Mouse (Mus musculus): ENCODE measurements around the gene Pdcd11. TPM values are rescaled to one million over a fixed set of nuclear protein-coding genes. Genes with fewer than 3 reads are reported as not detected.
A peak's percentile ranks its signal among the peaks of the same experiment; 100 is the strongest.

The Pdcd11 gene
- total RNA-seq (2014; rRNA removed; ENCODE audit: low replicate concordance) (7.7 and 8.8 TPM in 2 replicates), polyA plus RNA-seq (2015; fragmentation: Nextera tagmentation; extraction: Ambion mirVana) (3.2 and 4.0 TPM in 2 replicates)

DNA sequence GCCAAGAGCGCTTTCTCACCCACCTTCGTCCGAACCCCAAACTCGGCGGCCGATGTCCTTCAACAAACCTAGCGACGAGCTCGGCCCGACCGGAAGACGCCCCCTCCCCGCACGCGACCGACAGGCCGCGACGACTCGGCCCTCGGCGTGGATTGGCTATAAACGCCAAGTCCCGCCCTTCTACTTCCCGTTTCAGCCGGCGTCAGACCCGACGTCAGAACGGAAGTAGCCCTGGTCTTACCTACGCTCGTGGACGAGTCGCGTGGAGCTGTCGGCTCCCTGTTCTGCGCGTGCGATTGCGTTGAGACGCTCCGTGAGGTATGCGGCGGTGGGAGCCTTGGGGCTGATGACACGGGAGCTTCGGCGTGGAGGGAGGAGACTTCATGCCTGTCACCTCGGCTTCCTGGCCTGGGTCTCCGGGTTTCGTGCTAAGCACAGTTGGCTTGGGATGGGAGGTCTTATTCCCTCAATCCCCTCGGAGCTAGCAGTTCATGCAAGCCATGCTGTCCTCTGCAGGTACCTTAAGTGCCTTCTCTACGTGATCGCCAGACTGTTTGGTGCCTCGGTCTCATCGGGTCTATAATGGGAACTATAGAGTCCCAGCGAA, at the start of gene Pdcd11, which contains the start of gene Usmg5:
Gene Pdcd11 (plus strand): TSS at position 219 of the 607 bp plus-strand sequence.
Gene Usmg5 (minus strand): TSS at position 98 of the 607 bp plus-strand sequence.
- DNase-seq (ENCODE audit: low spot score): peak; percentile 96
- Histone ChIP-seq H3K36me3 (replicated peaks; ENCODE audit: control insufficient read depth, insufficient read depth, low read length) (peaks cover 44% of the 10 kb centered on the region), H3K27ac (ENCODE audit: low read depth) (peak within 1 kb of the TSS; percentile 95), H3K4me2 (ENCODE audit: low read depth, low read length) (peak within 1 kb of the TSS; percentile 92), H3K9ac (replicated peaks; ENCODE audit: low read depth, low read length) (peak within 1 kb of the TSS; percentile 98), H3K27me3 (ENCODE audit: control insufficient read depth, insufficient read depth, low read length) (no peaks in the 10 kb centered on the region), H3K4me3 (ENCODE audit: low read depth, low read length) (peak within 1 kb of the TSS; percentile 96), H3K9me3 (replicated peaks; ENCODE audit: control insufficient read depth, low read length) (no peaks in the 10 kb centered on the region), H3K4me1 (ENCODE audit: control insufficient read depth, insufficient read depth) (peaks cover 25% of the 10 kb centered on the region)
- under 1% methylated on average over 54 of the region's 56 CpGs for WGBS
- TF ChIP-seq CTCF (IDR thresholded peaks at IDR 0.05; ENCODE audit: low read depth): no peak
- peak; percentile 100 for ATAC-seq (ENCODE audit: insufficient read depth, low read depth)

DNA sequence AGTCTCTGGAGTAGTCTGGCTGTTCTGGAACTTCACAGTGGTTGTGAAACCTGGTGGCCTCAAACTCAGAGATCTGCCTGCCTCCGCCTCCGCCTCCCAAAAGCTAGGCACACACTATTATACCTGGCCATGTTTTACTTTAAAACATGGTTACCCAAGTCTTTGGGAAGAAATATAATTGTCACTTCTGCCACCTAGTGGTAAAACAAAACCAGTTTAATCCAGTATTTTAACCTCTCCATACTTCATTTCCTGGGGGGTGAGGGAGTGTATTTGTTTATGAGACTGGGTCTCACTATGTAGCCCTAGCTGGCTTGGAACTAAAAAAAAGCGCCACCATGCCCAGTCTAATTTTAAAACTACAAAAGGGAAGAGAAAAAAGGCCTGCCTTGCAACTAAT, 47.0 kb upstream of the Pdcd11 start:
- Histone ChIP-seq H3K27ac (ENCODE audit: low read depth) (no peak overlapping the region), H3K9me3 (replicated peaks; ENCODE audit: control insufficient read depth, low read length) (no peaks in the 10 kb centered on the region), H3K36me3 (replicated peaks; ENCODE audit: control insufficient read depth, insufficient read depth, low read length) (peaks cover 30% of the 10 kb centered on the region), H3K9ac (replicated peaks; ENCODE audit: low read depth, low read length) (no peak overlapping the region), H3K4me2 (ENCODE audit: low read depth, low read length) (no peak overlapping the region), H3K4me3 (ENCODE audit: low read depth, low read length) (no peak overlapping the region), H3K4me1 (ENCODE audit: control insufficient read depth, insufficient read depth) (no peaks in the 10 kb centered on the region), H3K27me3 (ENCODE audit: control insufficient read depth, insufficient read depth, low read length) (no peaks in the 10 kb centered on the region)
- 85% methylated on average over 3 of the region's 3 CpGs for WGBS
- ATAC-seq (ENCODE audit: insufficient read depth, low read depth): no peak
- TF ChIP-seq CTCF (IDR thresholded peaks at IDR 0.05; ENCODE audit: low read depth) (peak; percentile 42), EP300 (IDR thresholded peaks at IDR 0.05; ENCODE audit: low read depth) (no peak)
- DNase-seq (ENCODE audit: low spot score): no peak

DNA sequence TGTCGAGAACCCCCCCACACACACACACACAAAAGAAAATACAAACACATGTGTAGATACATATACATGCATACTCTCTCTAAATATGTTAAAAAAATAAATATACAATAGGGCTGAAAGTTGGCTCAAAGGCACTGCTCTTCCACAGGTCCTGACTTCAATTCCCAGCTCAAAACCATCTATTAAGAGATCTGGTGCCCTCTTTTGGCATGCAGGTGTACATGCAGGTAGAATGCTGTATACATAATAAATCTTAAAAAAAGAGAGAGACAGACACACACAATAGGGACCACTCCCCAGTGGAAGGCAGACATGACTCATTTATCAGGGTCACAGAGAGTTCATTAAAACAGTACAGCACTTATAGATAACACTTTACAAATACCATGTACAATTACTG, 44.2 kb upstream of the Pdcd11 start:
- peaks cover 6% of the 10 kb centered on the region; the same call in 1 of the 2 replicates for H3K4me1 ChIP-seq (ENCODE audit: control insufficient read depth, insufficient read depth)
- no peaks in the 10 kb centered on the region for H3K27me3 ChIP-seq (ENCODE audit: control insufficient read depth, insufficient read depth, low read length)
- no peak overlapping the region for H3K4me3 ChIP-seq (ENCODE audit: low read depth, low read length)
- ATAC-seq (ENCODE audit: insufficient read depth, low read depth) (no peak), DNase-seq (ENCODE audit: low spot score) (no peak)
- no peaks in the 10 kb centered on the region for H3K9me3 ChIP-seq (replicated peaks; ENCODE audit: control insufficient read depth, low read length)
- H3K9ac ChIP-seq (replicated peaks; ENCODE audit: low read depth, low read length): no peak overlapping the region
- H3K4me2 ChIP-seq (ENCODE audit: low read depth, low read length): no peak overlapping the region
- H3K36me3 ChIP-seq (replicated peaks; ENCODE audit: control insufficient read depth, insufficient read depth, low read length): peaks cover 18% of the 10 kb centered on the region; the same call in 1 of the 2 replicates
- 92% methylated on average over 1 of the region's 1 CpGs for WGBS
- H3K27ac ChIP-seq (ENCODE audit: low read depth): no peak overlapping the region
- TF ChIP-seq EP300 (IDR thresholded peaks at IDR 0.05; ENCODE audit: low read depth) (no peak), CTCF (IDR thresholded peaks at IDR 0.05; ENCODE audit: low read depth) (peak; percentile 21)

DNA sequence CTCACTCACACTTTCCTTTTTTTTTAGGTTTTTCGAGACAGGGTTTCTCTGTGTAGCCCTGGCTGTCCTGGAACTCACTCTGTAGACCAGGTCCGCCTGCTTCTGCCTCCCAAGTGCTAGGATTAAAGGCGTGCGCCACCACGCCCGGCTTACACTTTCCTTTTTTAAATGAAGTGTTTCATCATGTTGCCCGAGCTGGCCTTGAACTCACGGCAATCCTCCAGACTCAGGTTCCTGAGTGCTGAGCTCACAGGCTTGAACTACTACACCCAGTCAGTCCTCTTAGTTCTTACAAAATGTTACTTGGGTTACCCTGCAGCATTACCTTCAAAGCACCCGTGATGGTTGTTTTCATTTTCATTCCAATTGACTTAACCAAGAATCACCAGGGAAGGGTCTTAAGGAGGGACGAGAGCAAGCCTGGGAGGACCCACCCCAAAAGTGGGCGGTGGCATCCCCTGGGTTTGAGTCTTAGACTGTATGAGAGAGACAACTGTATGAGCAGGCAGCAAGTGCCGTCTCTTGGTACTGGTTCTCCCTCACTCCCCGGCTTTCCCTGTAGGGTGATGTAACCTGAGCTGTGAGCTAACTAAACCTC, 43.2 kb upstream of the Pdcd11 start:
- Histone ChIP-seq H3K4me3 (ENCODE audit: low read depth, low read length) (no peak overlapping the region), H3K4me1 (ENCODE audit: control insufficient read depth, insufficient read depth) (peaks cover 6% of the 10 kb centered on the region; the same call in 1 of the 2 replicates), H3K27ac (ENCODE audit: low read depth) (no peak overlapping the region), H3K36me3 (replicated peaks; ENCODE audit: control insufficient read depth, insufficient read depth, low read length) (peaks cover 18% of the 10 kb centered on the region; the same call in 1 of the 2 replicates), H3K9ac (replicated peaks; ENCODE audit: low read depth, low read length) (no peak overlapping the region), H3K4me2 (ENCODE audit: low read depth, low read length) (no peak overlapping the region), H3K27me3 (ENCODE audit: control insufficient read depth, insufficient read depth, low read length) (no peaks in the 10 kb centered on the region), H3K9me3 (replicated peaks; ENCODE audit: control insufficient read depth, low read length) (no peaks in the 10 kb centered on the region)
- TF ChIP-seq EP300 (IDR thresholded peaks at IDR 0.05; ENCODE audit: low read depth) (no peak), CTCF (IDR thresholded peaks at IDR 0.05; ENCODE audit: low read depth) (no peak)
- 84% methylated on average over 13 of the region's 13 CpGs for WGBS
- ATAC-seq (ENCODE audit: insufficient read depth, low read depth): no peak
- DNase-seq (ENCODE audit: low spot score): no peak

DNA sequence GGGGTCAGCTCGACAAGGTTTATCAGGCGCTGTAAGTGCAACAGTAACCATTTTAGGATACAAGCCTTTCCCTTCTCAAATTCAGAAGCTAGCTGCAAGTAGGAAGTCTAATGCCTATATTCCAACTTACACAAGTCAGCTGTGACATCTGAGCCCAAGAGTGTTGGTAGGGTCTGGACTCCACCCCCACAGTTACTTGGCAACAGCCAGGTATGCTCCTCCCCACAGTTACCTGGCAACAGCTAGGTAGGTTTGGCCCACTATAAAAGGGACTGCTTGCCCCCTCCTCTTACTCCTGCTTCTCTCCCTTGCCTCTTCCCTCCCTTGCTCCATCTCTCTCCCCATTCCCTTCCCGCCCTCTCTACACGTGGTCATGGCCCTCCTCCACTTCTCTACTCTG, 41.5 kb upstream of the Pdcd11 start:
- H3K27me3 ChIP-seq (ENCODE audit: control insufficient read depth, insufficient read depth, low read length): no peaks in the 10 kb centered on the region
- H3K9me3 ChIP-seq (replicated peaks; ENCODE audit: control insufficient read depth, low read length): no peaks in the 10 kb centered on the region
- 70% methylated on average over 4 of the region's 4 CpGs for WGBS
- no peak for TF ChIP-seq EP300 (IDR thresholded peaks at IDR 0.05; ENCODE audit: low read depth)
- H3K36me3 ChIP-seq (replicated peaks; ENCODE audit: control insufficient read depth, insufficient read depth, low read length): peaks cover 18% of the 10 kb centered on the region; the same call in 1 of the 2 replicates
- H3K27ac ChIP-seq (ENCODE audit: low read depth): no peak overlapping the region
- H3K4me3 ChIP-seq (ENCODE audit: low read depth, low read length): no peak overlapping the region
- DNase-seq (ENCODE audit: low spot score): no peak
- H3K9ac ChIP-seq (replicated peaks; ENCODE audit: low read depth, low read length): no peak overlapping the region
- H3K4me2 ChIP-seq (ENCODE audit: low read depth, low read length): no peak overlapping the region
- no peak for ATAC-seq (ENCODE audit: insufficient read depth, low read depth)
- peaks cover 6% of the 10 kb centered on the region; the same call in 1 of the 2 replicates for H3K4me1 ChIP-seq (ENCODE audit: control insufficient read depth, insufficient read depth)

Data from heart, postnatal 0 days (tissue).